Mouse (Mus musculus) heart, postnatal 14 days (tissue): ENCODE measurements around the gene Pym1. TPM values are rescaled to one million over a fixed set of nuclear protein-coding genes. Genes with fewer than 3 reads are reported as not detected.
A peak's percentile ranks its signal among the peaks of the same experiment; 100 is the strongest.

Experiments
- DNase-seq, 2 experiments: peaks; one replicate each; pipeline ENCODE4 v3.0.0; 2021 to 2022
- intact Hi-C: fragments of 180-260 bp; cut with DNase I; formaldehyde crosslinking; loops from one replicate; pipeline ENCODE4 v1.15.1; 2025
- total RNA-seq, 2 experiments: library from RNA; stranded (reverse); gene quantifications; 2 replicates each; pipeline ENCODE4 v1.2.3; 2021

Pym1 gene
- total RNA-seq, 2 experiments from 2014 or later: 8.5 to 9.0 TPM

GRCm38 (mm10) chr10:128744680-128745601 is 2.7 kb upstream of the Pym1 start, which contains the start of gene Dgka:
TSS of gene Dgka (minus strand) at chr10:128744855.
- DNase-seq: peak; percentile 23 to 25
- intact Hi-C loops: no loop called here

- peak; percentile 13 to 20 for DNase-seq
- intact Hi-C loops: no loop called here
Observed at GRCm38 (mm10) chr10:128745946-128746613, 1.6 kb upstream of the Pym1 start.

- intact Hi-C loops: no loop called here
- DNase-seq: no peak
Observed at GRCm38 (mm10) chr10:128746972-128747645, 580 bp upstream of the Pym1 start.

- intact Hi-C loops: loop anchor here (2.0 kb wide), 1 partner anchor 56 kb away; the partner anchor contains the start of genes Dnajc14 and Tmem198b
- peak; percentile 73 to 75 for DNase-seq
Observed at GRCm38 (mm10) chr10:128748252-128748864, 669 bp downstream of the Pym1 start.

- intact Hi-C loops: no loop called here
- no peak for DNase-seq
Observed at GRCm38 (mm10) chr10:128772895-128773294, 25.2 kb downstream of the Pym1 start.

- intact Hi-C loops: loop anchor here (2.0 kb wide), 1 partner anchor 29 kb away; no protein-coding TSS in a partner anchor
- DNase-seq: no peak
Observed at GRCm38 (mm10) chr10:128773685-128774084, 26.0 kb downstream of the Pym1 start.

- intact Hi-C loops: no loop called here
- no peak for DNase-seq
Observed at GRCm38 (mm10) chr10:128778441-128778840, 30.8 kb downstream of the Pym1 start.

GRCm38 (mm10) chr10:128779011-128779795 is 31.5 kb downstream of the Pym1 start:
- intact Hi-C loops: no loop called here
- DNase-seq: peak; percentile 85 to 86

- intact Hi-C loops: no loop called here
- DNase-seq: no peak
Observed at GRCm38 (mm10) chr10:128780200-128780599, 32.5 kb downstream of the Pym1 start.

- peak; percentile 20 to 39 for DNase-seq
Observed at GRCm38 (mm10) chr10:128790398-128791124, 42.9 kb downstream of the Pym1 start, which contains the start of gene Mmp19. TSS of gene Mmp19 (plus strand) at chr10:128790910.

GRCm38 (mm10) chr10:128792041-128792440 is 44.4 kb downstream of the Pym1 start:
- intact Hi-C loops: no loop called here
- no peak for DNase-seq

More at GRCm38 (mm10) chr10:128790398-128791124, 42.9 kb downstream of the Pym1 start, which contains the start of gene Mmp19:
- intact Hi-C loops: no loop called here

- intact Hi-C loops: no loop called here
- no peak for DNase-seq
Observed at GRCm38 (mm10) chr10:128793258-128793657, 45.6 kb downstream of the Pym1 start.

GRCm38 (mm10) chr10:128794391-128794790 is 46.7 kb downstream of the Pym1 start:
- intact Hi-C loops: no loop called here

GRCm38 (mm10) chr10:128795581-128795980 is 47.9 kb downstream of the Pym1 start:
- intact Hi-C loops: no loop called here
- no peak for DNase-seq

More at GRCm38 (mm10) chr10:128794391-128794790, 46.7 kb downstream of the Pym1 start:
- DNase-seq: no peak

- intact Hi-C loops: no loop called here
- DNase-seq: no peak
Observed at GRCm38 (mm10) chr10:128798676-128799075, 51.0 kb downstream of the Pym1 start.

- DNase-seq: no peak
- intact Hi-C loops: loop anchor here (2.0 kb wide), 1 partner anchor 27 kb away; no protein-coding TSS in a partner anchor
Observed at GRCm38 (mm10) chr10:128801981-128802495, 54.3 kb downstream of the Pym1 start.

- intact Hi-C loops: loop anchor here (2.0 kb wide), 1 partner anchor 28 kb away; no protein-coding TSS in a partner anchor
- no peak for DNase-seq
Observed at GRCm38 (mm10) chr10:128802956-128803355, 55.3 kb downstream of the Pym1 start.

- no peak for DNase-seq
- intact Hi-C loops: loop anchor here (2.0 kb wide), 1 partner anchor 29 kb away; no protein-coding TSS in a partner anchor
Observed at GRCm38 (mm10) chr10:128803361-128803760, 55.7 kb downstream of the Pym1 start.
